ENCODE assay signal across 1 mouse cellular context in the genomic region with DNA sequence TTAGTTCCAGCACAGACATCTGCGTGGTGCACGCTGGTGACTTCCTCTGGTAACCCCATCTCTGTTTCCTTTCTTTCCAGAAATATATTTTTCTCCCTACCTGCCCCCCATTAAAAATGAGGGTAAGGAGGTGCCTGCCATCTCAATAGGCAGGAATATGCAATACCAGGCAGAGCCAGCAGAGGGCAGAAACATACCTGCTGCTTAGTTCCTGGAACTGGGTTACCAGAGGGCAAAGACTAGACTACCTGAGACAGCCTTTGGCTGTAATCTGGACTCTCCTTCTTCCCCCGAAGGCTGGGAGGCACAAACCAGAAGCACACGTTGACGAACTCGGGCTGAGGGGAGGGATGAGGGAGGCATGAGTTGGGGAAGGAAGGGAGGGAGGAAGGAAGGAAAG.
A peak's percentile ranks its signal among the peaks of the same experiment; 100 is the strongest.
TF ChIP-seq lines count a peak whose summit lies in the region.

No protein-coding gene starts in this region.

TF ChIP-seq in MEL, 35 proteins besides CTCF, POLR2A, EP300 and RAD21 (continued from another document):
- peak; percentile 46; the same call in 1 of the 2 replicates for TF ChIP-seq ZNF384 (IDR thresholded peaks at IDR 0.05; ENCODE audit: low read depth, low read length)
